Mouse (Mus musculus) layer of hippocampus, postnatal 36 days (tissue): ENCODE measurements at regions not wholly inside any gene's neighbourhood (a gene's known extent, or its start where the extent isn't known, plus 50 kb on each side); places are given as distances from the start of the nearest gene placed in this dataset.

Source experiments
- DNase-seq, 2 experiments: peaks; one replicate each; pipeline ENCODE4 v3.0.0; 2022

DNA sequence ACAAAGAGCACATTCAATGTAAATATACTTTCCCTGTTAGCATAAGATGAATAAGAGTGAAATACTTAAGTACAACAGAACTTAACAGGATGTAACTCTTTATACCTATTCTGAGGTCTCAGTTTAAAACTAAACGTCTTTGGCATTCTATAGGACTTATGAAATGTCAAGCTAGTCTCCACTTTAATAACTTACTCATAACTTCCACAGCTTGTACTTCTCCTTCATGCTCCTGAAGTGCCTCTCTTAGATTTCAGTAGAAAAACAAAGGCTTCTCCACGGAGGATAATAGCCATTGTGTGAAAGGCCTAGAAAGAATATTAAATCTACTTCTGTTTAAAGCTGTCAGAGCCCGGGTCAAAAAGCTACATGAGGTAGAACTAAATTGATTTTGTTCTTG, 117.9 kb upstream of the Kynu start:
- no peak for DNase-seq

DNA sequence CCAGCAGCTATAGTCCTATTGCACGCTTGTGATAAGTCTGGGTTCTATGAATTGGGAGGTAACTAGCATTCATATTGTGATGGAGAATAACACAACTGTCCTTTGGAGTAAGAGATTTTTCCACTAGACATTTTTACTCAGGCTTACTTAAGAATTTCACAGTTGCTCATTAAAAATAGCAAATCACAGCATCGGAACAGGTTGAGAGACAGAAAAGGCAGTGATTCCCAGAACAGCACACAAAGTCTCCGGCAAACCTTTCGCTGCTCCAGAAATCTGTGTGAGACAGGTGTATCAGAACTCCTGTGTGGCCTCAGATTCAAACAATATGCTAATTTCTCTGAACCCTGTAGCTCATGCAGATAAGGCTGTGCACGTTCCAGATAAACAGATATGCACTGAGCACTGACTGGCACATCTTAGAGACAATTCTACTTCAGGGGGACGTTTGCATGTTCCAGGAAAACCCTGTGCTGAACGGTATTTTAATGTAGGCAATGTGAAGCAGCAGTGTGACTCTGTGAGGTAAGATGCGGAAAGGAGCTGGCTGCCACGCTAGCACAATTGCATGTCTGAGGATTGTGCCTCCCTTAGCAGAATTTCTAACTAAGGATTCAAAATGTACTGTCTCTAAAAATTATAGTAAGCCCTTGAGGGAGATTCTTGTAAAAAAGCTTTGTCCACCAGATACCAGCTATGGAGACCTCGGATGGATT, 99.8 kb upstream of the Kynu start:
- DNase-seq: no peak

DNA sequence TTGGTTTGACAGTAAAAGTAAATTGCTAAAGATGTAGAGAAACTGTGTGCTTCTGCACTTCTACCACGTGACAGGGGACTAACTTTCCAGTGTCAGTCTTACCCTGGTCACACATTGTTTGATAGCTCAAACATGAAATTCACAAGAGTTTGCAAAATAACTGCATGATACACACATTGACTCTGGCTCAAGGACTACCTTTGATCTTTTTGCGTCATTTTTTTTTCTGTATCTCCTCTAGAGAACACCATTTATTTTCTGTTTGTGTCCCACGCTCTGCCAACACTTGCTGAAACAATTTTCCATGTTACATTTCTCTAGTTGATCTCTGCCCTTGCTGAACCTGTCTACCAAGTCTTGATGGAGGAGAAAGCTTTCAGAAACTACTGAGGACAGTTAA, 86.0 kb upstream of the Kynu start:
- no peak for DNase-seq

- DNase-seq: no peak
These were observed 85.2 kb upstream of the Kynu start for GRCm38 (mm10) chr2:43469893-43470292.

DNA sequence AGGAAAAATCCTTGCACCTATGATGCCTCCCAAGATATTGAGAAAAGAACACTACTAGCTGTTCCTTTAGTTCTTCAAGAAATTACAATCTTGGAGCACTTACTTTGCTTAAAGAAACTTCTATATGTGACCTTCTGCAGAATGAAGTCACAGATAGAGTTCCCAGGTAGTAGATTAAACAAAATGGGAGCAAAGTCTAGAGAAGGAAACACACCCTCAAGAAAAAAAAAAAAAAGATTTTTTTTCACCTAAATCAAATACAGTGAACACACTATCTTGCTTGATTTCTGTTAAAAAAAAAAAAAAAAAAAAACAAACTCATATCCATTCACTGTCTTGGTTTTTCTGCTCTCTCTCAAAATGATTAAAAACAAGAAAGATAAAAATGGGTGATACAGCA, 76.6 kb upstream of the Kynu start:
- no peak for DNase-seq

- DNase-seq: no peak
These were observed 75.3 kb upstream of the Kynu start for GRCm38 (mm10) chr2:43479871-43480270.
